Mouse (Mus musculus) stomach, embryonic 15.5 days (tissue): ENCODE results near the gene Macrod2. TPM values are rescaled to one million over a fixed set of nuclear protein-coding genes. Genes with fewer than 3 reads are reported as not detected.
A peak's percentile ranks its signal among the peaks of the same experiment; 100 is the strongest.

Source experiments
- ATAC-seq: fragments of 200-750 bp; cut with Nextera tagmentation; 2 replicates; pipeline ENCODE4 v1.8.0; 2017; ENCODE audit warnings: low read depth, moderate number of reproducible peaks, moderate TSS enrichment; ENCODE audit not compliant: insufficient read depth, low FRiP score
- H3K27ac ChIP-seq: fragments of 300-500 bp; sonication (generic); 2 replicates; pipeline ENCODE4 v1.5.1; 2015; ENCODE audit warnings: mild to moderate bottlenecking, inconsistent platforms
- H3K27me3 ChIP-seq: fragments of 300-500 bp; sonication (generic); replicated peaks from 2 replicates; pipeline ENCODE4 v1.6.1; 2015; ENCODE audit warnings: inconsistent platforms
- H3K36me3 ChIP-seq: fragments of 300-500 bp; sonication (generic); 2 replicates; pipeline ENCODE4 v1.6.1; 2015; ENCODE audit warnings: inconsistent platforms
- H3K4me1 ChIP-seq: fragments of 300-500 bp; sonication (generic); 2 replicates; pipeline ENCODE4 v1.6.1; 2015; ENCODE audit warnings: inconsistent platforms
- H3K4me2 ChIP-seq: fragments of 300-500 bp; sonication (generic); 2 replicates; pipeline ENCODE4 v1.6.1; 2015; ENCODE audit warnings: mild to moderate bottlenecking, inconsistent platforms
- H3K4me3 ChIP-seq: fragments of 300-500 bp; sonication (generic); replicated peaks from 2 replicates; pipeline ENCODE4 v1.5.1; 2015; ENCODE audit warnings: inconsistent platforms
- H3K9ac ChIP-seq: fragments of 300-500 bp; sonication (generic); 2 replicates; pipeline ENCODE4 v1.6.1; 2015; ENCODE audit warnings: inconsistent platforms
- H3K9me3 ChIP-seq: fragments of 300-500 bp; sonication (generic); 2 replicates; pipeline ENCODE4 v1.6.1; 2016; ENCODE audit warnings: inconsistent platforms
- WGBS: fragments of 180-500 bp; shearing (Covaris S2); methylation state at CpG from one replicate; pipeline ENCODE4 v1.1.7; 2015; 5-methylcytosine and 5-hydroxymethylcytosine counted together
- polyA plus RNA-seq: library from polyadenylated mRNA; unstranded; fragments of >200 nt; fragmentation: Nextera tagmentation; extraction: Ambion mirVana; gene quantifications from 2 replicates; pipeline ENCODE4 v1.2.1, GENCODE M21; 2015

Macrod2 gene
- 40.8 TPM in 2 replicates for polyA plus RNA-seq

- ATAC-seq, result peak; percentile 100
- H3K27ac ChIP-seq, result 0 out of 2 replicates have a peak within 1 kb of the TSS, but pooled peaks have one; percentile 19
- WGBS, result under 1% methylated on average over 46 of the region's 47 CpGs
Measured at GRCm38 (mm10) chr2:140395179-140395578, at the start of gene Macrod2. Gene Macrod2, plus strand, starts transcription at chr2:140395309.

GRCm38 (mm10) chr2:140359905-140360304 is 35.2 kb upstream of the Macrod2 start:
- ATAC-seq, result peak; percentile 56; the same call in 1 of the 2 replicates
- no peaks in the 10 kb centered on the region for H3K27me3 ChIP-seq
- no peaks in the 10 kb centered on the region for H3K4me1 ChIP-seq
- no peak overlapping the region for H3K4me2 ChIP-seq
- WGBS, result 35% methylated on average over 2 of the region's 2 CpGs
- no peak overlapping the region for H3K4me3 ChIP-seq
- H3K27ac ChIP-seq, result no peak overlapping the region
- H3K9ac ChIP-seq, result no peak overlapping the region
- H3K9me3 ChIP-seq, result no peaks in the 10 kb centered on the region
- H3K36me3 ChIP-seq, result no peaks in the 10 kb centered on the region

More at GRCm38 (mm10) chr2:140395179-140395578, at the start of gene Macrod2:
- no peaks in the 10 kb centered on the region for H3K36me3 ChIP-seq
- peak within 1 kb of the TSS; percentile 70 for H3K4me3 ChIP-seq
- H3K9me3 ChIP-seq, result no peaks in the 10 kb centered on the region
- H3K4me2 ChIP-seq, result peak within 1 kb of the TSS; percentile 87
- H3K27me3 ChIP-seq, result no peaks in the 10 kb centered on the region
- peak within 1 kb of the TSS; percentile 26 for H3K9ac ChIP-seq
- peaks cover 3% of the 10 kb centered on the region; the same call in 1 of the 2 replicates for H3K4me1 ChIP-seq

- H3K4me3 ChIP-seq, result no peak overlapping the region
- no peaks in the 10 kb centered on the region for H3K4me1 ChIP-seq
- H3K36me3 ChIP-seq, result no peaks in the 10 kb centered on the region
- H3K27me3 ChIP-seq, result no peaks in the 10 kb centered on the region
- no peak for ATAC-seq
- H3K27ac ChIP-seq, result no peak overlapping the region
- H3K9ac ChIP-seq, result no peak overlapping the region
- no peak overlapping the region for H3K4me2 ChIP-seq
- 75% methylated on average over 1 of the region's 1 CpGs for WGBS
- H3K9me3 ChIP-seq, result no peaks in the 10 kb centered on the region
Measured at GRCm38 (mm10) chr2:140364804-140365203, 30.3 kb upstream of the Macrod2 start.

GRCm38 (mm10) chr2:140389525-140389924 is 5.6 kb upstream of the Macrod2 start, which contains the start of gene Sel1l2:
Gene Sel1l2, minus strand, starts transcription at chr2:140389706.
- Histone ChIP-seq H3K27ac (no peak within 1 kb of the TSS), H3K4me1 (no peaks in the 10 kb centered on the region), H3K9me3 (no peaks in the 10 kb centered on the region), H3K27me3 (no peaks in the 10 kb centered on the region), H3K9ac (no peak within 1 kb of the TSS), H3K4me3 (no peak within 1 kb of the TSS), H3K36me3 (no peaks in the 10 kb centered on the region), H3K4me2 (no peak within 1 kb of the TSS)
- 45% methylated on average over 4 of the region's 4 CpGs for WGBS
- ATAC-seq, result no peak

GRCm38 (mm10) chr2:140395744-140396231 is 679 bp downstream of the Macrod2 start:
- WGBS, result under 1% methylated on average over 36 of the region's 58 CpGs
- no peaks in the 10 kb centered on the region for H3K36me3 ChIP-seq
- H3K27ac ChIP-seq, result no peak overlapping the region

GRCm38 (mm10) chr2:140425844-140426243 is 30.7 kb downstream of the Macrod2 start:
- no peaks in the 10 kb centered on the region for H3K27me3 ChIP-seq
- H3K9me3 ChIP-seq, result no peaks in the 10 kb centered on the region
- no peak overlapping the region for H3K4me2 ChIP-seq
- H3K9ac ChIP-seq, result no peak overlapping the region
- ATAC-seq, result no peak
- no peak overlapping the region for H3K4me3 ChIP-seq
- no peaks in the 10 kb centered on the region for H3K4me1 ChIP-seq
- H3K36me3 ChIP-seq, result no peaks in the 10 kb centered on the region
- no peak overlapping the region for H3K27ac ChIP-seq

More at GRCm38 (mm10) chr2:140395744-140396231, 679 bp downstream of the Macrod2 start:
- peaks cover 3% of the 10 kb centered on the region; the same call in 1 of the 2 replicates for H3K4me1 ChIP-seq
- H3K9ac ChIP-seq, result peak overlapping the region; percentile 26
- ATAC-seq, result peak; percentile 57
- peak overlapping the region; percentile 87 for H3K4me2 ChIP-seq
- no peaks in the 10 kb centered on the region for H3K27me3 ChIP-seq
- H3K4me3 ChIP-seq, result peak overlapping the region; percentile 70
- no peaks in the 10 kb centered on the region for H3K9me3 ChIP-seq

- Histone ChIP-seq H3K4me2 (no peak overlapping the region), H3K36me3 (no peaks in the 10 kb centered on the region), H3K4me1 (no peaks in the 10 kb centered on the region), H3K4me3 (no peak overlapping the region), H3K27ac (no peak overlapping the region), H3K27me3 (no peaks in the 10 kb centered on the region), H3K9me3 (no peaks in the 10 kb centered on the region), H3K9ac (no peak overlapping the region)
- WGBS, result 15% methylated on average over 4 of the region's 4 CpGs
- ATAC-seq, result no peak
Measured at GRCm38 (mm10) chr2:140427283-140427682, 32.2 kb downstream of the Macrod2 start.

GRCm38 (mm10) chr2:140439081-140439480 is 44.0 kb downstream of the Macrod2 start:
- Histone ChIP-seq H3K4me2 (no peak overlapping the region), H3K27me3 (no peaks in the 10 kb centered on the region), H3K9me3 (no peaks in the 10 kb centered on the region), H3K36me3 (no peaks in the 10 kb centered on the region), H3K9ac (no peak overlapping the region), H3K4me1 (no peaks in the 10 kb centered on the region), H3K27ac (no peak overlapping the region), H3K4me3 (no peak overlapping the region)
- no peak for ATAC-seq
- WGBS, result 64% methylated on average over 4 of the region's 4 CpGs

GRCm38 (mm10) chr2:140448636-140449035 is 53.5 kb downstream of the Macrod2 start:
- no peak for ATAC-seq
- Histone ChIP-seq H3K4me3 (no peak overlapping the region), H3K27ac (no peak overlapping the region), H3K9ac (no peak overlapping the region), H3K27me3 (no peaks in the 10 kb centered on the region), H3K4me2 (no peak overlapping the region), H3K9me3 (no peaks in the 10 kb centered on the region), H3K4me1 (no peaks in the 10 kb centered on the region), H3K36me3 (no peaks in the 10 kb centered on the region)
- 61% methylated on average over 2 of the region's 2 CpGs for WGBS

GRCm38 (mm10) chr2:140475770-140476169 is 80.7 kb downstream of the Macrod2 start:
- WGBS, result 85% methylated on average over 2 of the region's 2 CpGs
- H3K4me3 ChIP-seq, result no peak overlapping the region

GRCm38 (mm10) chr2:140476891-140477290 is 81.8 kb downstream of the Macrod2 start:
- H3K4me1 ChIP-seq, result no peaks in the 10 kb centered on the region
- H3K4me3 ChIP-seq, result no peak overlapping the region
- H3K9ac ChIP-seq, result no peak overlapping the region
- no peak for ATAC-seq
- no peaks in the 10 kb centered on the region for H3K36me3 ChIP-seq
- no peak overlapping the region for H3K4me2 ChIP-seq
- H3K9me3 ChIP-seq, result no peaks in the 10 kb centered on the region
- 75% methylated on average over 4 of the region's 4 CpGs for WGBS
- H3K27me3 ChIP-seq, result no peaks in the 10 kb centered on the region
- no peak overlapping the region for H3K27ac ChIP-seq

More at GRCm38 (mm10) chr2:140475770-140476169, 80.7 kb downstream of the Macrod2 start:
- Histone ChIP-seq H3K4me1 (no peaks in the 10 kb centered on the region), H3K9ac (no peak overlapping the region), H3K27ac (no peak overlapping the region), H3K27me3 (no peaks in the 10 kb centered on the region), H3K4me2 (no peak overlapping the region), H3K9me3 (no peaks in the 10 kb centered on the region), H3K36me3 (no peaks in the 10 kb centered on the region)
- no peak for ATAC-seq

GRCm38 (mm10) chr2:140482604-140483003 is 87.5 kb downstream of the Macrod2 start:
- Histone ChIP-seq H3K4me3 (no peak overlapping the region), H3K36me3 (no peaks in the 10 kb centered on the region), H3K9me3 (no peaks in the 10 kb centered on the region), H3K27ac (no peak overlapping the region), H3K4me2 (no peak overlapping the region), H3K27me3 (no peaks in the 10 kb centered on the region), H3K4me1 (no peaks in the 10 kb centered on the region), H3K9ac (no peak overlapping the region)
- ATAC-seq, result no peak
- WGBS, result 79% methylated on average over 2 of the region's 2 CpGs

- Histone ChIP-seq H3K9me3 (no peaks in the 10 kb centered on the region), H3K27me3 (no peaks in the 10 kb centered on the region), H3K4me3 (no peak overlapping the region), H3K4me2 (no peak overlapping the region), H3K4me1 (no peaks in the 10 kb centered on the region), H3K27ac (no peak overlapping the region), H3K9ac (no peak overlapping the region), H3K36me3 (no peaks in the 10 kb centered on the region)
- 53% methylated on average over 3 of the region's 3 CpGs for WGBS
- ATAC-seq, result no peak
Measured at GRCm38 (mm10) chr2:140497688-140498087, 102.6 kb downstream of the Macrod2 start.
